Mouse (Mus musculus): ENCODE data around the gene Gm11232.

Gene Gm11232

DNA sequence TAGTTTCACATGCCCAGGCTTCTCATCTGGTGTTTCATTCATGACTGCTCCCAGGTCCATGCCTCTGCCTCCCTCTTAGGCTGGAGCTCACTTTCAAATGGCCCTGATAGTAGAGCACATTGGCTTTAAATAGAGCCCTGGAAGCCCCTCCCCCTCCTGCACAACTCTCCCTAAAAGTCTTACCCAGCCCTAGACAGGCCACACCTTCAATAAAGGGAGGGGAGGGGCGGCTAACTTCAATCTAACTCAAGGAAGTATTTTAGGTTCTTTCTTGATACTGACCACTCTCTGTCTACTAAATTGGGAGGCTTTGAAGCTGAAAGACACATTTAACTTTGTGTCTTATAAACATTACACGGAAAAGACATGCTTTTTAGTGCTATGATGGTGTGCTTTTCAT lies at the start of gene Gm11232:
Gm11232 (minus strand) TSS at position 101 of the 400 bp plus-strand sequence.
- DNase-seq (ENCODE audit: low spot score) = no peak

DNA sequence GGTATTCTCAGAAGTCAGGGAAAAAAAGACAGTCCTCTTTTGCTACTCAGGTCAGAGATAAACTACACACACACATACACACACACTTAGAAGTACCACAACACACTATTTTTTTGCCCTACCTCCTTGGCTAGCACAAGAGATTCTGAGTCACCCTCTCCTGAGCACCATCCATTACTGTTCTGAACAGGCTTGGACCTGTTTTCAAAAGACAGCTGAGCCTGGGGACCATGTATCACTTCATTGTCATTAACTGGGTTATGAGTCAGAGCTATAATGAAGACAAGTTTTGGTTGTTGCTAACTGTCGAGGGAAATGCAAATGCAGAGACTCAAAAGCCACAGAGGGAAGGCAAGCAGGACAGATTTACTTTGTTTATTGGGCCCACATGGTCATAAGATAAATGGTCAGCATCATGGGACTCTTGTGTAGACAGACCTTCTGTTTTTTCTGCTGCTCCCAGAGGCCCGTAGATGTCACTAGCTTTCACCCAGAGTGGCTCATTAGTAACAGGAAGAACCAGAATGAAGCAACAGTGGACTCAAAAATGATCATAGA lies 48.3 kb upstream of the Gm11232 start:
- no peak for DNase-seq (ENCODE audit: low spot score)

- DNase-seq (ENCODE audit: low spot score) = no peak
Measured at GRCm38 (mm10) chr4:71765529-71765928, 7.8 kb upstream of the Gm11232 start.

GRCm38 (mm10) chr4:71765071-71765470 lies 7.3 kb upstream of the Gm11232 start:
- no peak for DNase-seq (ENCODE audit: low spot score)

DNA sequence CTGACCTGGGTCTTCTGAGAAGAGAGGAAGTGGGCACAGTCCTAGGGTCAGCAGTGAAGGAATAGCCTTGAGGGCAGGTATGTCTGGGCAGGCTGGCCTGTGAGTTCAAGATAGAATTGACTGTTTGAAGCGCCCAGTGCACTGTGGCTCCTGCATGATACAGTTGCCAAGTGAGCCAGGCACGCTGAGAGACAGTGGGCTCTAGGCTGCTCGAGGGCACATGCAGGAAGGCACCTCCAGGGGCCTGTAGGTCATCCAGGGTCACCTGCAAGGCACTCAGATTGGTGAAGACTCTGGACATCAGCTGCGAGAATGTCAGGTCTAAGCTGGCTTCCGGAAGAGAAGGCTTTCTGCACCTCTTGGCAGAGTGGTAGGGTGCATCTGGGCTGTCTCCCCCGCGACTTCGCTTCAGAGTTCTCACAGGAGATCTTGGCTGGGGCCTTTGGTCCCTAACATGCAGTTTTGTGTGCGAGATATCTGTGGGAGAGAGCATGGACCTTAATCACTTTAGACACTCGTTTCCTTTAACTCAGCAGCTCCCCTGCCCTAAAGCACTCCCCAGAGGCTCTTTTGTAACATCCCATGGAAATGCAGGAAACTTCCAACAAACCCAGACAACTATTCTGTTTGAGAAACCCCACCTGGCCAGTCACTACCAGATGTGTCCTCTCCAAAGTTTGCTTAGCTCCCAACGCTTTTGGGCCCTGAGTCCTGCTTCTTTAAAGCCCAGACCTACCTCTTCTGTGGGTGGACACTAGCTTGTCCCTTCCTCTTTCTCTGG lies 1.1 kb downstream of the Gm11232 start:
- DNase-seq (ENCODE audit: low spot score) = no peak

DNA sequence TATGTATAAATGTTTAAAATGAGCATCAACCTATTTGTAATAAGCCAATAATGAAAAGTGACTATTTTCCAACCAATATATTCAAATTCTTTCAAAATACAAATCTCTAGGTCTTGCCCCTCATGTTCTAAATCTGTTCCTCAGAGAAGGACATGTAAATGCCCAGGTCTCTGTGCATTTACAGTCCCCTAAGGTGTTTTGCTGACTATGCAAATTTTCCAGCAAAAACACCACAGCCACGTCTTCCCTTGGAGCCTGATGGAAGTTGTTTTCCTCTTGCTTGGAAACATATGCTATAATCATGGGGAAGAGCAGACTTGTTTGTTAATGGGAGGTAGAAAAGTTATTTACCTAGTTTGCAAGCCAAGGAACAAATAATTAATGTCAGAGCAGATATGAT lies 12.0 kb downstream of the Gm11232 start:
- no peak for DNase-seq (ENCODE audit: low spot score)

- DNase-seq (ENCODE audit: low spot score) = no peak
Measured at GRCm38 (mm10) chr4:71736529-71736928, 21.2 kb downstream of the Gm11232 start.

DNA sequence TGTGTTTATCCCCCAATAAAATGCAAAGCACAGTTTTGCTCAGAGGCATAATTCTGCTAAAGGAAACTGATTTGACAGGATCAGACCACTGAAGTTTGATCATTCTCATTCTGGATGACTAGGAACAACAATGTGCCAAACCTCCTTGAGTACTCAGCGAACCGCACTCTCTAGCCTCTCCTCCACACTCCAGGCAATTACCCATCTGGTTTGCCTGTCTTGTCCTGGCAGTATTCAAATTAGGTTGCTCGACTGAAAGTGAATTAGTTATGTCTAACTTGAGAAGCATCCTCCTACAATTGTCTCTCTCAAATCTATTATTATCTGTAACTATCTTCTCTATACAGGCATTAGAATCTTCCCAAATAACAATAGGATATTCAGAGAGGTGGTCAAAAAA lies 22.5 kb downstream of the Gm11232 start:
- no peak for DNase-seq (ENCODE audit: low spot score)

DNA sequence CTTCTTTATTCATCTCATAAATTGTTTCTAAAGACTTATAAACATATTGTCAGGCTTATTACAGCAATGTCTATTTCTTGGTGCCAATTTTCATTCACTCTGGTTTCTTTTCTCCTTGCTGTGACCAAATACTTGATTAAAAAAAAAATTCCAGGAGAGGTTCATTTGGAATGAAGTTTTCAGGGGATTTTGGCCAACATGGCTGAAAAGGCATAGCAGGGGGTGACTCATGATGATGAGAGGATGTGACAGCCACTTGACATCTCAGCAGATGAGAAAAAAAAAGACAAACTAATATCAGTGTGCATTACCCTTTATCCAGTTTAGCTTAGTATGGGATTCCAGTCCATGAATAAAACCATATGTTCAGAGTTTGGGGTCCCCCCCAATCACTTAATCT lies 28.4 kb downstream of the Gm11232 start:
- no peak for DNase-seq (ENCODE audit: low spot score)

- no peak for DNase-seq (ENCODE audit: low spot score)
Measured at GRCm38 (mm10) chr4:71727611-71728010, 30.2 kb downstream of the Gm11232 start.

DNA sequence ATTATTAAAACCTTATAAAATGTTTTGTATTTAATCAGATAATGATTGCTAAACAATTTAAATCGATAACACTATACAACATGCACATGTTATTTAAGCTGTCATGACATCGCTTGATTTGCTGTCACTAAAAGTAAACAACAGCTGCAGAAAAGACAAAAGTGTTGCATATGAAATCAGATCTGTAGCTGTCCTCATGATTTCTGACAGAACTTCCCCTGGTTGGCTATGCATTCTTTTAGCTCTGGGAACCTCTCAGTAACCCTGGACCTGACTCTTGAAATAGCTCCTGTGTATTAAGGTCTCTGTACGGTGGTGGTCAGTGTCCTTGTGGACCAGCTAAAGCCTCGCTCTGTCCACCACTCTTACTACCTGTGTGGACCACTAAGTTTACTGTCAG lies 30.7 kb downstream of the Gm11232 start:
- DNase-seq (ENCODE audit: low spot score) = no peak

GRCm38 (mm10) chr4:71725889-71726288 lies 31.9 kb downstream of the Gm11232 start:
- DNase-seq (ENCODE audit: low spot score) = no peak

Data from urinary bladder, postnatal 25 days (tissue).